Mouse (Mus musculus): ENCODE results near the gene Csnk2b.

Gene Csnk2b

DNA sequence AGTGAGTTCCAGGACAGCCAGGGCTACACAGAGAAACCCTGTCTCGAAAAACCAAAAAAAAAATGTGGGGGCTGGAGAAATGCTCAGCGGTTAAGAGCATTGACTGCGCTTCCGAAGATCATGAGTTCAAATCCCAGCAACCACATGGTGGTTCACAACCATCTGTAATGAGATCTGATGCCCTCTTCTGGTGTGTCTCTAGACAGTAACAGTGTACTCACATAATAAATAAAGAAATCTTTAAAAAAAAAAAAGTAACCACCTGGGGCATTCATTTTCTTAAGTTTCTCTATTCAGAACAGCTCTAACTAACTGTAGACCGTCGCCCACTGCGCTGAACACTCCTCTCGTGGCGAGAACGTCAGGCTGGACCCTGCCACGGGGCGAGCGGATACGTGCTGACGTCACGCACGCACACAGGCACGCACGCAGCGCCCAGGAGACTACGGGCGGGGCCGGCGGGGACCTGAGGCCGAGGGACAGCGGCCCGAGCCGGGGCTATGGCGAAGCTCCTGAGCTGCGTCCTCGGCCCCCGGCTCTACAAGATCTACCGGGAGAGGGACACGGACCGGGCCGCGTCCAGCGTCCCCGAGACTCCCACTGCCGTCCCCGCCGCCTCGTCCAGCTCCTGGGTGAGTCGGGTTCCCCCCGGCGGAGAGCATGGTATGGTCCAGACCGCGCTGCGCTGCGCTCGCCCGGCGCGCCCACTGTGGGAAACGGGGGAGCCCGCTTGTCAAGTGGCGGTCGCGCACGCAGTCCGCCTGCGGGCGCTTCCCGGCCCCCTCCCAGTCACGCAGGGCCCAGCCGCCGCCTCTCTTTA is 32.8 kb downstream of the Csnk2b start, which contains the start of gene Abhd16a:
TSS of gene Abhd16a (plus strand) at position 439 of the 820 bp plus-strand sequence.
- DNase-seq (ENCODE audit: low read depth), result peak; percentile 94

DNA sequence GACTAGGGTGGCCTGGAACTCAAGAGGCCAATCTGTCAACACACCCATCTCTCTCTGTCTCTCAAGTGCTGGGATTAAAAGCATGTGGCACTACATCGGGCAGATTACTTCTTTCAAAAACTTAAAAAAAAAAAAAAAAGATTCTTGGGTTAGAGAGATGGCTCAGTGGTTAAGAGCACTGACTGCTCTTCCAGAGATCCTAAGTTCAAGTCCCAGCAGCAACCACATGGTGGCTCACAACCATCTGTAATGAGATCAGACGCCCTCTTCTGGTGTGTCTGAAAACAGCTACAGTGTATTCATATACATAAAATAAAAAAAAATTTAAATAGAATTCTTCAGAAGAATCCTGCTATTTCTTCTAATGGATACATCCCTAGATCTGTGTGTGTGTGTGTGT is 33.7 kb downstream of the Csnk2b start:
- peak; percentile 48 for DNase-seq (ENCODE audit: low read depth)

GRCm38 (mm10) chr17:35085208-35085865 is 36.5 kb downstream of the Csnk2b start, which contains the start of gene Ly6g6f:
Gene Ly6g6f, minus strand, starts transcription at chr17:35085610.
- DNase-seq (ENCODE audit: low read depth), result no peak

- DNase-seq (ENCODE audit: low read depth), result no peak
Observed at GRCm38 (mm10) chr17:35083929-35084497, 37.8 kb downstream of the Csnk2b start.

DNA sequence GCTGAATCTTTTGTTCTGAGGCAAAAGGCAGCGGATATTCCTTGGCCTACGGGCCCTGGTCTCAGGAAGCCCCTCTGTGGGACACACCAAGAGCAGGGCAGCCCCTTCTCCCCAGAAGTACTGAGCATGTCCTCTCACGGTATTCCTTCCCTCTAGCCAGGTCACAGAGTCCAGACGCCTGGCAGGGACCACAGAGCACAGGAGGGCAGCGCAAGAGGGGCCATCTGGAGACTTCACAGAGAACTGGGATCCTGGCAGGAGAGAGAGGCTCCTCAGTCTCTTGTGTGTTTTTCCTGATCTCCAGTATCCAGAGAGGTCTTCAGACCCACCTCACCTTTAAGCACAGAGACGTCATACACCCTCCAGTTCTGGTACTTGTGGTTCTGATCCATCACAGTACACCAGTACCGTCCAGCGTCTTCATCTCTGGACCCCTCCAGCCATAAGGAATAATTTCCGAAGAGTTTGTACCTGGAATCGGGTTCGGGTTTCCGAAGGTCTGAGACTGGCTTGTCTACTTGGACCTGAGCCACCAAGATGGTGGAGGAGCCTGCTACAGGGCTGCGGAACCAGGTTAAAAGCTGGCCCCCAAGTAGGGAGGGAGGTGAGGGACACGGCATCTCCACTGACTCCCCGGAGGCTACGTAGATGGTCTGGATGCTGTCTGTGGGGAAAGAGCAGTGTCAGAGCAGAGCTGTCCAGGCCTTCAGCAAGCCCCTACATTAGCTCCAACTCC is 38.8 kb downstream of the Csnk2b start:
- DNase-seq (ENCODE audit: low read depth), result no peak

DNA sequence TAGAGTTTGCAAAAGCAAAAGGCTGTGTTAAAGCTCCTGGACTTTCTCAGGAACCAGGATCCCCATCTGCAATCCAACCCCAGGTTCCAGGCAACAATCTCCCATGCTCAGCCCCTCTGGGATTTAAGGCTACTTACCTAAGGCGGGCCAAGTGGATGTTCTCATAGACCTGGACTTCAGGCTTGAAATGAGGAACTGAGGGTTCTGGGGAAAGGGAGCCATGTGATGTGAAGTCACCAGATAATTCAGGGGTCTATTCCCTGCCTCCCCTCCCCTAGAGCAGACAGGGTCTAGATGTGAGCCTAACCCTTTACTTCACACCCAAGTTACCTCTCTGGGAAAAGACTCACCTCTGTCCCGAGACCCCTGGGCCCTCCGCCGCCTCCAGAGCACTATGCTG is 41.1 kb downstream of the Csnk2b start:
- no peak for DNase-seq (ENCODE audit: low read depth)

- DNase-seq (ENCODE audit: low read depth), result no peak
Observed at GRCm38 (mm10) chr17:35080248-35080647, 41.6 kb downstream of the Csnk2b start.

DNA sequence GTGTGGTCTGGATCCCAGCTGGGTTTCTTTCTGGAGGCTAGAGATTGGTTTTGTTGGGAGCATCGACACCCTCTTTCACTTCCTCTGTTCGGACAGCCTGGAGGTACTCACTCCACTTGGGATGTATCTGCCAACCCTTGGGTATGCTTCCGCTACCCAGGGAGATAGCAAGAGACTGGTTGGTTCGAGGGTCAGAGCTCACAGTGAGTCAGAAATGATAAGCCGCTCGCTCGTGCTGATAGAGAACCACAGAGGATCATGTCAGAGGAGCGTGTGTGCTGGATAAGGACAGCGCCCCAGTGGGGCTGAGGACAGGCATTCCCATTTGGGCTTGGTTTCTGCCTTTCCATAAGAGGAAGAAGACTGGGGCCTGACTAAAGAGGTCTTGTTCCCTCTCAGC is 42.1 kb downstream of the Csnk2b start:
- peak; percentile 90 for DNase-seq (ENCODE audit: low read depth)

- DNase-seq (ENCODE audit: low read depth), result no peak
Observed at GRCm38 (mm10) chr17:35077786-35078233, 44.0 kb downstream of the Csnk2b start, which contains the start of gene Ly6g6d. Gene Ly6g6d, minus strand, starts transcription at chr17:35078065.

GRCm38 (mm10) chr17:35077285-35077684 is 44.6 kb downstream of the Csnk2b start:
- DNase-seq (ENCODE audit: low read depth), result no peak

DNA sequence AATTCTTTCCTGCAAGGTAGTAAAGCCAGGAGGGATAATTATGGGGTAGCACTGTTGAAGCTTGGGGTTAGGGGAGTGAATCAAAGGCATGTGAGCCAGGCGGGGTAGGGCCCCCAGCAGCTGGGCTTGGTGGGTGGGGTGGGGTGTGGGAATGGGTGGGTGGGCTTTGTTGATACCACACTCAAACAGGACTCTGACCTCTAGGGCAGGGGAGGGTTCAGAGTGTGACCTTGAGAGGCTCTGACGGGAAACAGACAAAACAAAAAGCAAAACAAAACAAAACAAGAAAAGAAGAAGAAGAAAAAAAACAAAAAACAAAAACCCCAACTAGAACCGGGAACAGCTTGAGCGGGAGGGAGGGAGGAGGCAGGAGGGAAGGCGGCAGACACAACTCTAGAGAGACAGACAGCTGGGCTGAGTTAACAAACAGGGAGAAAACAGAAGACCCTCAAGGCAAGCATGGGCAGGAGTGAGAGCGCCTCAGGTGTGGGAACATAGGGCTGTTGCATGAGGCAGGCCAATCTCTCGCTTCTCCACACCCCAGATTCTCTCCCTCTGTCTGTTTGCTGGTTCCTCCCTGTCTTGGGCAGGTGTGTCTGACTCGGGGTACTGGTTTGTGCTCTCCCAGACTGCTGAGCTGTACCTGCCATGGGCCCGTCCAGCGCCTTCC is 45.2 kb downstream of the Csnk2b start, which contains the start of gene Ly6g6e:
TSS of gene Ly6g6e (plus strand) at position 396 of the 670 bp plus-strand sequence.
- no peak for DNase-seq (ENCODE audit: low read depth)

- peak; percentile 48 for DNase-seq (ENCODE audit: low read depth)
Observed at GRCm38 (mm10) chr17:35074097-35074496, 47.8 kb downstream of the Csnk2b start.

DNA sequence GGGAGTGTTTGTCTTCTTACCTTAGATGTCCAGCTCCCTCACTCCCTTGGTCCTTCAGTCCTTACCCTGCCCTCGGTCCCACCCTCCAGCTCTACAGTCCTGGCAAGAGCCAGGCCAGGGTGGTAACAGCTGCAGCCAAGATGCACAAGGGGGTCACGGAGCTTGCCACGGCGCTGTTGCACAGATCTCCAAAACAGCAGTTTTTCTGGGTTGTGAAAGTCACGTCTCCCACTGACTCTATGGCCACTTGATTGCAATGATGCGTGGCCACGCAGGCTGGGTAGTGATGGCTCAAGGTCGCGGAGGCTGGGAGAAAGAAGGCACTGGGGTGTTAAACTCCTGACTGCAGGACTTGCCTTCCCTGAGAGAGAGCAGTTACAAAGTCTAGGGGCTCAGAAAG is 50.4 kb downstream of the Csnk2b start:
- no peak for DNase-seq (ENCODE audit: low read depth)

DNA sequence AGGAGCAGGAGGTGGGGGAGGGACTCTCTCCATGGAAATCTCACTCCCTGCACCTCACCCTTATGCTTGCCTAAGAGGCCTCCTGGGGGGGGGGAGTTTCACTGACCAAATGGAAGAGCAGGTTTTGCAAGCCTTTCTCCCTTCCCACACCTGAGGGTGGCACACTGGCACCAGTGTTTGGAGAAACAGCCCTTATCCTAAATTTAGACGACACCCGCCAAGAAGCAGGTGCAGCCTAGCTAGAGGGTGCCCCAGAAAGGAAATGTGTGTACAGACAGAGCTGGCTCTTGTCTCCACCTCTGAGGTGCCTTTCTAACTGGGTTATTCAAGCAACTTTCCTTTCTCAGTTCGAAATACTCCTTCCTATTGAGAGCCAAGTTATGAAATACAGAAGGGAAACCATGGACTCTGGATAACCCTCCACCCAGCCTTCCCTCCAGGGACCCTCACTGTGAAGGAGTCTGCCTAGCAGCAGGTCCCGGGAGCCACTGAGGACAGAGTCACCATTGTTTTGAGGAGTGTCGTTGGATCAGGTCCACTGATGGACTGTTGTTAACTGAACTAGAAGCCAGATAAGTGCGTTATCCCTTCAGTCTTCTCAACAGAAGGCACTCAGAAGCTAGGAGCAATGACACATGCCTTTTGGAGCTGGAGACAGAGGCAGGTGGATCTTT is 51.2 kb downstream of the Csnk2b start:
- no peak for DNase-seq (ENCODE audit: low read depth)

- DNase-seq (ENCODE audit: low read depth), result peak; percentile 52
Observed at GRCm38 (mm10) chr17:35068213-35068914, 53.5 kb downstream of the Csnk2b start.

Data from 416B (cell line).